Mouse (Mus musculus) lung, adult 2 months (tissue): ENCODE data around the gene Mgarp. TPM values are rescaled to one million over a fixed set of nuclear protein-coding genes. Genes with fewer than 3 reads are reported as not detected.
A peak's percentile ranks its signal among the peaks of the same experiment; 100 is the strongest.

Source experiments
- DNase-seq: peaks from one replicate; pipeline ENCODE4 v3.0.0; 2022
- H3K4me1 ChIP-seq: fragments of 200-500 bp; 2 replicates; pipeline ENCODE4 v1.6.1; 2011; ENCODE audit warnings: low read length; ENCODE audit not compliant: control insufficient read depth, insufficient read depth
- H3K4me3 ChIP-seq: fragments of 200-500 bp; replicated peaks from 2 replicates; pipeline ENCODE3; 2011; ENCODE audit warnings: low read depth, mild to moderate bottlenecking, control low read depth, low read length; ENCODE audit errors: extremely low read depth
- CTCF ChIP-seq: fragments of 200-500 bp; IDR thresholded peaks from 2 replicates; pipeline ENCODE4 v1.5.1; 2011; ENCODE audit warnings: mild to moderate bottlenecking, low read length, control low read depth; ENCODE audit not compliant: insufficient read depth
- POLR2A ChIP-seq: fragments of 200-500 bp; IDR thresholded peaks from 2 replicates; pipeline ENCODE4 v1.6.1; 2011; ENCODE audit warnings: low read depth, mild to moderate bottlenecking, control low read depth, low read length, borderline replicate concordance; ENCODE audit errors: extremely low read depth
- WGBS: fragments of 180-500 bp; shearing (Covaris S2); methylation state at CpG from one replicate; pipeline ENCODE4 v1.1.7; 2018; 5-methylcytosine and 5-hydroxymethylcytosine counted together
- polyA plus RNA-seq: library from polyadenylated mRNA; depleted of rRNA; stranded (reverse); fragments of >200 nt; gene quantifications from 2 replicates; pipeline ENCODE4 v1.2.3, GENCODE M21; 2012; rRNA removed

The Mgarp gene
- polyA plus RNA-seq, 1 experiment = not detected

GRCm38 (mm10) chr3:51342152-51342551 lies 54.4 kb downstream of the Mgarp start:
- TF ChIP-seq POLR2A (no peak), CTCF (no peak)
- no peak for DNase-seq
- peaks cover 4% of the 10 kb centered on the region for H3K4me1 ChIP-seq
- peak overlapping the region; percentile 72 for H3K4me3 ChIP-seq
- 7% methylated on average over 9 of the region's 9 CpGs for WGBS

- TF ChIP-seq CTCF (no peak), POLR2A (0 out of 2 replicates have a peak, but pooled peaks have one; percentile 9)
- DNase-seq = peak; percentile 85
- peaks cover 4% of the 10 kb centered on the region for H3K4me1 ChIP-seq
- H3K4me3 ChIP-seq = peak overlapping the region; percentile 73
- under 1% methylated on average over 85 of the region's 86 CpGs for WGBS
These were observed 55.1 kb downstream of the Mgarp start for GRCm38 (mm10) chr3:51341268-51342081.

GRCm38 (mm10) chr3:51340552-51341267 lies 55.8 kb downstream of the Mgarp start, which contains the start of gene Elf2:
TSS of gene Elf2 (minus strand) at chr3:51340663.
- peaks cover 4% of the 10 kb centered on the region for H3K4me1 ChIP-seq
- DNase-seq = no peak
- H3K4me3 ChIP-seq = peak within 1 kb of the TSS; percentile 73
- TF ChIP-seq CTCF = no peak
- TF ChIP-seq POLR2A = peak; percentile 52; the same call in 1 of the 2 replicates
- WGBS = under 1% methylated on average over 81 of the region's 87 CpGs

GRCm38 (mm10) chr3:51339734-51340551 lies 56.6 kb downstream of the Mgarp start:
- Histone ChIP-seq H3K4me3 (peak overlapping the region; percentile 73), H3K4me1 (peaks cover 4% of the 10 kb centered on the region)
- under 1% methylated on average over 91 of the region's 113 CpGs for WGBS
- DNase-seq = peak; percentile 80
- TF ChIP-seq CTCF (no peak), POLR2A (no peak)

- WGBS = 3% methylated on average over 9 of the region's 9 CpGs
- TF ChIP-seq POLR2A (no peak), CTCF (no peak)
These were observed 57.2 kb downstream of the Mgarp start for GRCm38 (mm10) chr3:51339378-51339733.

More at GRCm38 (mm10) chr3:51339378-51339733, 57.2 kb downstream of the Mgarp start:
- peak overlapping the region; percentile 73 for H3K4me3 ChIP-seq
- DNase-seq = no peak
- peaks cover 4% of the 10 kb centered on the region for H3K4me1 ChIP-seq

Other genes with a start within 250 kb of the Mgarp start
- gene Noct, start 172.3 kb downstream of the Mgarp start, polyA plus RNA-seq = 8.2 and 9.9 TPM in 2 replicates
- 46.1 and 52.7 TPM in 2 replicates for gene Elf2, start 56.1 kb downstream of the Mgarp start, polyA plus RNA-seq
- 88.1 and 106 TPM in 2 replicates for gene Ndufc1, start 12.2 kb upstream of the Mgarp start, polyA plus RNA-seq
- gene Naa15, start 18.4 kb upstream of the Mgarp start, polyA plus RNA-seq = 2.1 and 3.9 TPM in 2 replicates
- 12.9 and 16.6 TPM in 2 replicates for gene Rab33b, start 87.2 kb upstream of the Mgarp start, polyA plus RNA-seq
- gene Setd7, start 164.1 kb upstream of the Mgarp start, polyA plus RNA-seq = 16.8 and 23.5 TPM in 2 replicates